Mouse (Mus musculus): ENCODE measurements around the gene Adamts20. TPM values are rescaled to one million over a fixed set of nuclear protein-coding genes. Genes with fewer than 3 reads are reported as not detected.
"Not testable (repeated sequence)": the region's sequence is repeated elsewhere in the genome, so short reads cannot be mapped to it uniquely, and the experiment has no call there.

Gene Adamts20
- polyA plus RNA-seq (2015; fragmentation: Nextera tagmentation; extraction: Ambion mirVana) = 0.02 TPM in 2 replicates

GRCm38 (mm10) chr15:94465318-94465717 lies at the start of gene Adamts20:
Gene Adamts20 (minus strand): TSS chr15:94465418.
- Histone ChIP-seq H3K27ac (ENCODE audit: low read length) (no peak within 1 kb of the TSS), H3K9me3 (replicated peaks; ENCODE audit: control insufficient read depth, low read length) (no peaks in the 10 kb centered on the region), H3K27me3 (ENCODE audit: control insufficient read depth, insufficient read depth, low read depth, low read length) (no peaks in the 10 kb centered on the region), H3K4me1 (ENCODE audit: control insufficient read depth, low read depth, low read length) (no peaks in the 10 kb centered on the region), H3K36me3 (ENCODE audit: control insufficient read depth, insufficient read depth) (no peaks in the 10 kb centered on the region), H3K9ac (ENCODE audit: low read depth, low read length) (no peak within 1 kb of the TSS), H3K4me2 (ENCODE audit: low read depth, low read length) (no peak within 1 kb of the TSS), H3K4me3 (ENCODE audit: low read depth, low read length) (no peak within 1 kb of the TSS)
- ATAC-seq (ENCODE audit: low read depth) = no peak
- 66% methylated on average over 11 of the region's 11 CpGs for WGBS (ENCODE audit: insufficient replicate concordance)

GRCm38 (mm10) chr15:94503451-94504215 lies 38.4 kb upstream of the Adamts20 start:
- Histone ChIP-seq H3K4me1 (ENCODE audit: control insufficient read depth, low read depth, low read length) (no peaks in the 10 kb centered on the region), H3K27ac (ENCODE audit: low read length) (no peak overlapping the region), H3K27me3 (ENCODE audit: control insufficient read depth, insufficient read depth, low read depth, low read length) (no peaks in the 10 kb centered on the region), H3K36me3 (ENCODE audit: control insufficient read depth, insufficient read depth) (no peaks in the 10 kb centered on the region), H3K4me3 (ENCODE audit: low read depth, low read length) (no peak overlapping the region), H3K9me3 (replicated peaks; ENCODE audit: control insufficient read depth, low read length) (no peaks in the 10 kb centered on the region), H3K4me2 (ENCODE audit: low read depth, low read length) (no peak overlapping the region), H3K9ac (ENCODE audit: low read depth, low read length) (no peak overlapping the region)
- WGBS (ENCODE audit: insufficient replicate concordance) = 61% methylated on average over 12 of the region's 12 CpGs
- no peak for ATAC-seq (ENCODE audit: low read depth)

GRCm38 (mm10) chr15:94499260-94499659 lies 34.0 kb upstream of the Adamts20 start:
- no peak overlapping the region for H3K4me3 ChIP-seq (ENCODE audit: low read depth, low read length)
- WGBS (ENCODE audit: insufficient replicate concordance) = 50% methylated on average over 1 of the region's 1 CpGs
- no peak overlapping the region for H3K27ac ChIP-seq (ENCODE audit: low read length)
- no peak overlapping the region for H3K4me2 ChIP-seq (ENCODE audit: low read depth, low read length)
- H3K36me3 ChIP-seq (ENCODE audit: control insufficient read depth, insufficient read depth) = no peaks in the 10 kb centered on the region
- no peaks in the 10 kb centered on the region for H3K4me1 ChIP-seq (ENCODE audit: control insufficient read depth, low read depth, low read length)
- H3K9ac ChIP-seq (ENCODE audit: low read depth, low read length) = no peak overlapping the region
- no peaks in the 10 kb centered on the region for H3K9me3 ChIP-seq (replicated peaks; ENCODE audit: control insufficient read depth, low read length)
- H3K27me3 ChIP-seq (ENCODE audit: control insufficient read depth, insufficient read depth, low read depth, low read length) = no peaks in the 10 kb centered on the region
- no peak for ATAC-seq (ENCODE audit: low read depth)

- H3K4me1 ChIP-seq (ENCODE audit: control insufficient read depth, low read depth, low read length) = no peaks in the 10 kb centered on the region
- no peak overlapping the region for H3K4me2 ChIP-seq (ENCODE audit: low read depth, low read length)
- no peaks in the 10 kb centered on the region for H3K9me3 ChIP-seq (replicated peaks; ENCODE audit: control insufficient read depth, low read length)
- no peaks in the 10 kb centered on the region for H3K36me3 ChIP-seq (ENCODE audit: control insufficient read depth, insufficient read depth)
- no peak overlapping the region for H3K27ac ChIP-seq (ENCODE audit: low read length)
- H3K27me3 ChIP-seq (ENCODE audit: control insufficient read depth, insufficient read depth, low read depth, low read length) = no peaks in the 10 kb centered on the region
- ATAC-seq (ENCODE audit: low read depth) = no peak
- H3K9ac ChIP-seq (ENCODE audit: low read depth, low read length) = no peak overlapping the region
- 62% methylated on average over 10 of the region's 10 CpGs for WGBS (ENCODE audit: insufficient replicate concordance)
- no peak overlapping the region for H3K4me3 ChIP-seq (ENCODE audit: low read depth, low read length)
These were observed 30.7 kb upstream of the Adamts20 start for GRCm38 (mm10) chr15:94495936-94496335.

- whole genome bisulfite sequencing (ENCODE audit: insufficient replicate concordance) = 84% methylated on average over 1 of the region's 1 CpGs
- no peak for ATAC-seq (ENCODE audit: low read depth)
These were observed 29.2 kb upstream of the Adamts20 start for GRCm38 (mm10) chr15:94494445-94494844.

GRCm38 (mm10) chr15:94489433-94489832 lies 24.2 kb upstream of the Adamts20 start:
- Histone ChIP-seq H3K4me1 (ENCODE audit: control insufficient read depth, low read depth, low read length) (no peaks in the 10 kb centered on the region), H3K27me3 (ENCODE audit: control insufficient read depth, insufficient read depth, low read depth, low read length) (no peaks in the 10 kb centered on the region), H3K9me3 (replicated peaks; ENCODE audit: control insufficient read depth, low read length) (no peaks in the 10 kb centered on the region), H3K4me2 (ENCODE audit: low read depth, low read length) (no peak overlapping the region), H3K9ac (ENCODE audit: low read depth, low read length) (no peak overlapping the region), H3K4me3 (ENCODE audit: low read depth, low read length) (no peak overlapping the region), H3K27ac (ENCODE audit: low read length) (no peak overlapping the region), H3K36me3 (ENCODE audit: control insufficient read depth, insufficient read depth) (no peaks in the 10 kb centered on the region)
- ATAC-seq (ENCODE audit: low read depth) = no peak
- WGBS (ENCODE audit: insufficient replicate concordance) = 38% methylated on average over 2 of the region's 2 CpGs

More at GRCm38 (mm10) chr15:94494445-94494844, 29.2 kb upstream of the Adamts20 start:
- no peak overlapping the region for H3K4me3 ChIP-seq (ENCODE audit: low read depth, low read length)
- no peaks in the 10 kb centered on the region for H3K9me3 ChIP-seq (replicated peaks; ENCODE audit: control insufficient read depth, low read length)
- no peak overlapping the region for H3K27ac ChIP-seq (ENCODE audit: low read length)
- no peaks in the 10 kb centered on the region for H3K4me1 ChIP-seq (ENCODE audit: control insufficient read depth, low read depth, low read length)
- H3K27me3 ChIP-seq (ENCODE audit: control insufficient read depth, insufficient read depth, low read depth, low read length) = no peaks in the 10 kb centered on the region
- H3K4me2 ChIP-seq (ENCODE audit: low read depth, low read length) = no peak overlapping the region
- no peaks in the 10 kb centered on the region for H3K36me3 ChIP-seq (ENCODE audit: control insufficient read depth, insufficient read depth)
- no peak overlapping the region for H3K9ac ChIP-seq (ENCODE audit: low read depth, low read length)

- not testable (repeated sequence) for H3K4me1 ChIP-seq (ENCODE audit: control insufficient read depth, low read depth, low read length); H3K9ac ChIP-seq (ENCODE audit: low read depth, low read length); H3K4me3 ChIP-seq (ENCODE audit: low read depth, low read length); H3K27ac ChIP-seq (ENCODE audit: low read length); H3K4me2 ChIP-seq (ENCODE audit: low read depth, low read length); H3K9me3 ChIP-seq (replicated peaks; ENCODE audit: control insufficient read depth, low read length); H3K36me3 ChIP-seq (ENCODE audit: control insufficient read depth, insufficient read depth); ATAC-seq (ENCODE audit: low read depth); H3K27me3 ChIP-seq (ENCODE audit: control insufficient read depth, insufficient read depth, low read depth, low read length)
- 42% methylated on average over 2 of the region's 2 CpGs for WGBS (ENCODE audit: insufficient replicate concordance)
These were observed 22.8 kb upstream of the Adamts20 start for GRCm38 (mm10) chr15:94488028-94488427.

GRCm38 (mm10) chr15:94482555-94482954 lies 17.3 kb upstream of the Adamts20 start:
- WGBS (ENCODE audit: insufficient replicate concordance) = 71% methylated on average over 2 of the region's 2 CpGs
- no peak overlapping the region for H3K9ac ChIP-seq (ENCODE audit: low read depth, low read length)
- no peaks in the 10 kb centered on the region for H3K9me3 ChIP-seq (replicated peaks; ENCODE audit: control insufficient read depth, low read length)
- H3K4me3 ChIP-seq (ENCODE audit: low read depth, low read length) = no peak overlapping the region
- no peak overlapping the region for H3K4me2 ChIP-seq (ENCODE audit: low read depth, low read length)
- no peaks in the 10 kb centered on the region for H3K27me3 ChIP-seq (ENCODE audit: control insufficient read depth, insufficient read depth, low read depth, low read length)
- ATAC-seq (ENCODE audit: low read depth) = no peak
- H3K27ac ChIP-seq (ENCODE audit: low read length) = no peak overlapping the region
- H3K36me3 ChIP-seq (ENCODE audit: control insufficient read depth, insufficient read depth) = no peaks in the 10 kb centered on the region
- no peaks in the 10 kb centered on the region for H3K4me1 ChIP-seq (ENCODE audit: control insufficient read depth, low read depth, low read length)

- H3K4me2 ChIP-seq (ENCODE audit: low read depth, low read length) = no peak overlapping the region
- H3K36me3 ChIP-seq (ENCODE audit: control insufficient read depth, insufficient read depth) = no peaks in the 10 kb centered on the region
- no peak overlapping the region for H3K4me3 ChIP-seq (ENCODE audit: low read depth, low read length)
- no peak overlapping the region for H3K27ac ChIP-seq (ENCODE audit: low read length)
- 42% methylated on average over 4 of the region's 4 CpGs for WGBS (ENCODE audit: insufficient replicate concordance)
- no peaks in the 10 kb centered on the region for H3K27me3 ChIP-seq (ENCODE audit: control insufficient read depth, insufficient read depth, low read depth, low read length)
- H3K9me3 ChIP-seq (replicated peaks; ENCODE audit: control insufficient read depth, low read length) = no peaks in the 10 kb centered on the region
- no peaks in the 10 kb centered on the region for H3K4me1 ChIP-seq (ENCODE audit: control insufficient read depth, low read depth, low read length)
- H3K9ac ChIP-seq (ENCODE audit: low read depth, low read length) = no peak overlapping the region
- ATAC-seq (ENCODE audit: low read depth) = no peak
These were observed 15.6 kb upstream of the Adamts20 start for GRCm38 (mm10) chr15:94480792-94481191.

All from liver, embryonic 16.5 days (tissue).